Mouse (Mus musculus): Measurements from ENCODE around the gene Ung. TPM values are rescaled to one million over a fixed set of nuclear protein-coding genes. Genes with fewer than 3 reads are reported as not detected.

The Ung gene
- polyA plus RNA-seq, 1 experiment from 2014 or later = 24.1 TPM

DNA sequence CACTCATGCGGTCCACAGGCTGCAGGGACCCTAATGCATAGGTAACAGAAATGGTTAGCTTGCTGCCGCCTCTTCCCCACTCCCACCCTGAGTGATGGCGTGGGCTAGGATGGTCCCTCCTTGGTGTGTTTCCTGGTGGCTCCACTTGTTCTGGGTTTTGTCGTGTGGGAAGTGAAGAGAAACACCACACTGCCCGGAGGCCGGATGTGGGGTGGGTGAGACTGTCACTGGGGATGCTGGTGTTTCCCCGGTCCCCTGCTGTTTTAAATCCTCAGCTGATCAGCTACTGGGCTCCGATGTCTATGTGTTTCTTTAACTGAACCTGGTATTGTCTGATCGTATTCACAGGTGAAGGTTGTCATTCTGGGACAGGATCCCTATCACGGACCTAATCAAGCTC, 5.3 kb downstream of the Ung start:
- no peak overlapping the region for H3K4me2 ChIP-seq (replicated peaks; ENCODE audit: low read depth, low read length)
- H3K9ac ChIP-seq (replicated peaks; ENCODE audit: low read depth, low read length) = no peak overlapping the region
- H3K27ac ChIP-seq (ENCODE audit: low read length) = no peak overlapping the region
- WGBS = 85% methylated on average over 10 of the region's 10 CpGs
- peaks cover 6% of the 10 kb centered on the region; the same call in 1 of the 2 replicates for H3K36me3 ChIP-seq (ENCODE audit: control insufficient read depth, insufficient read depth, low read length)
- no peak overlapping the region for H3K4me3 ChIP-seq (ENCODE audit: low read depth, low read length)
- ATAC-seq (ENCODE audit: insufficient number of reproducible peaks, insufficient read depth, low FRiP score, low read depth) = no peak
- H3K27me3 ChIP-seq (ENCODE audit: control insufficient read depth, insufficient read depth, low read length) = no peaks in the 10 kb centered on the region
- H3K9me3 ChIP-seq (ENCODE audit: control insufficient read depth, low read depth, low read length) = no peaks in the 10 kb centered on the region
- peaks cover 37% of the 10 kb centered on the region for H3K4me1 ChIP-seq (ENCODE audit: control insufficient read depth, insufficient read depth, low read length)

DNA sequence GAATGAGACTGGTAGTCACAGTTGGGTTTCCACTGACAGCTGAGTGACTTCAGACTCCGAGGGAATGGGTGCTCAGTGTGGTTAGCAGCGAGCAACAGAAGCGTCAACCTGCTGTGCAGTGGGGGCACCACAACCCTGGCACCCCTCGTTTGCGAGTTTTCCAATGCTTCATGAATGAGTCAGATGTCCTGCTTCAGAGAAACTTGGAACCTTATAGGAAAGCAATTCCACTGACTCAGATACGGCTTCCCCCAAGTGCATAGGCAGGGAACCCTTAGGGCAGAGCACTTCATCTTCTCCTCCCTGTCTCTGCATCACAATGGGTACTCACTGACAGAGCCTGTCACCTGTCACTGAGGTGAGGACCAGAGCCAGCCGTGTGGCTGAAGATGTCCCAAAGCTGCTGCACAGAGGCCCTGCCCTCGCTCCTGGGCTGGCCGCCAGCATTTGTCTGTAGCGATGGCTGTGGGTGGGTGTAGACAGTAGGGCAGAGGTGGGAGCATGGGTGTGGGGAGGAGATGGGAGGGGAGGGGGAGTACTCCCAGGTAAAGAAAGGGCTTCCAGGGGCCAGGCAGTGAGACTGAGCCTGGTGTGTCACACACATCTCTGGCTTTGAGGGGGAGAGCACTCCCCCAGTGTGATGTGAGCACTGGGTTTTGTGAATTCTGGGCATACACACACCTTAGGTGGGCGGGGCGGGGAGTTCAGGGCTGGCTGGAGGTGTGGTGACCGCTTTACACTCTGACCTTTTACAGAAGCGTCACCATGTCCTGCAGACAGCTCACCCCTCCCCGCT, 7.5 kb downstream of the Ung start:
- Histone ChIP-seq H3K27ac (ENCODE audit: low read length) (peak overlapping the region; percentile 27; the same call in 1 of the 2 replicates), H3K27me3 (ENCODE audit: control insufficient read depth, insufficient read depth, low read length) (no peaks in the 10 kb centered on the region), H3K9me3 (ENCODE audit: control insufficient read depth, low read depth, low read length) (no peaks in the 10 kb centered on the region), H3K9ac (replicated peaks; ENCODE audit: low read depth, low read length) (no peak overlapping the region), H3K4me2 (replicated peaks; ENCODE audit: low read depth, low read length) (no peak overlapping the region), H3K36me3 (ENCODE audit: control insufficient read depth, insufficient read depth, low read length) (peaks cover 6% of the 10 kb centered on the region; the same call in 1 of the 2 replicates), H3K4me1 (ENCODE audit: control insufficient read depth, insufficient read depth, low read length) (peaks cover 26% of the 10 kb centered on the region; the same call in 1 of the 2 replicates), H3K4me3 (ENCODE audit: low read depth, low read length) (no peak overlapping the region)
- WGBS = 77% methylated on average over 15 of the region's 15 CpGs
- peak; percentile 20; the same call in 1 of the 2 replicates for ATAC-seq (ENCODE audit: insufficient number of reproducible peaks, insufficient read depth, low FRiP score, low read depth)

DNA sequence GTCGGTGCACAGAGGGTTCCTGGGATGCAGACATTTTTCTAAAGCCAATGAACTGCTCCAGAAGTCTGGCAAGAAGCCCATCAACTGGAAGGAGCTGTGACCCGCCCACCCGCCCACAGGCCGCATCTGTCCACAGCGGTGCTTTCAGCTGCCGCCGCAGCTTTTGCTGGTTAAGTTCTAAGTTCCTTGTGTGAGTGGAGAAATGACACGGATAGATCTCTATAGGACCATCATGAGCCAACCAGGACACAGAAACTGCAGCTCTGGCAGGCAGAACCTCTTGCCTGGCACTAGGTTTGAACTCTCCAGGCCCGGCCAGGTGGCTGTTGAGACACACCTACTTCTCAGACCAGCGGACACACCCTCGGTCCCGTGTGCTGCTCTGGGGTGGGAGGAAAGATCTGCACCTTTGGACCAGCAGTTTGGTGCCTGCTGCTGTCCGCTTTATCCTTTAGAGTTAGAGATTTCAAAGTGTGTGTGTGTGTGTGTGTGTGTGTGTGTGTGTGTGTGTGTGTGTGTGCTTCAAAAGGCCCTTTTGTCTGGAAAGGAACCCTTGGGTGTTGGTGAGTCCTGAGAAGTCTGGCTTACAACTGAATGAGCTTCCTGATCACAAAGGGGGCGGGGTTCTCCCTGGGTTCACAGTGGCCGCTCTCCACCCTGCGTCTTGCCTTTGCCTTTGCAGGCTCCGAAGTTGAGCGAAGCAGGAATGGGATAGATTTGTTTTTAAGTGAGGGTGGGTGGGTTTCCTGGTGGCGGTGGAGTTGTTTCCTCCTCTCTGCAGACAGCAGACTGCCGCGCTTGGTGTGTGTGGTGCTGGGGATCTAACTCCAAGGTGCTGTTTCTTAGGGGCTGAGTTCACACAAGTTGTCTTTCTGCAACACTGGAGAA, 8.3 kb downstream of the Ung start:
- H3K27me3 ChIP-seq (ENCODE audit: control insufficient read depth, insufficient read depth, low read length) = no peaks in the 10 kb centered on the region
- H3K9ac ChIP-seq (replicated peaks; ENCODE audit: low read depth, low read length) = no peak overlapping the region
- H3K27ac ChIP-seq (ENCODE audit: low read length) = peak overlapping the region; percentile 75; the same call in 1 of the 2 replicates
- 69% methylated on average over 21 of the region's 21 CpGs for WGBS
- peaks cover 6% of the 10 kb centered on the region; the same call in 1 of the 2 replicates for H3K36me3 ChIP-seq (ENCODE audit: control insufficient read depth, insufficient read depth, low read length)
- H3K9me3 ChIP-seq (ENCODE audit: control insufficient read depth, low read depth, low read length) = no peaks in the 10 kb centered on the region
- H3K4me2 ChIP-seq (replicated peaks; ENCODE audit: low read depth, low read length) = no peak overlapping the region
- peaks cover 26% of the 10 kb centered on the region; the same call in 1 of the 2 replicates for H3K4me1 ChIP-seq (ENCODE audit: control insufficient read depth, insufficient read depth, low read length)
- 0 out of 2 replicates have a peak, but pooled peaks have one; percentile 38 for ATAC-seq (ENCODE audit: insufficient number of reproducible peaks, insufficient read depth, low FRiP score, low read depth)
- H3K4me3 ChIP-seq (ENCODE audit: low read depth, low read length) = no peak overlapping the region

DNA sequence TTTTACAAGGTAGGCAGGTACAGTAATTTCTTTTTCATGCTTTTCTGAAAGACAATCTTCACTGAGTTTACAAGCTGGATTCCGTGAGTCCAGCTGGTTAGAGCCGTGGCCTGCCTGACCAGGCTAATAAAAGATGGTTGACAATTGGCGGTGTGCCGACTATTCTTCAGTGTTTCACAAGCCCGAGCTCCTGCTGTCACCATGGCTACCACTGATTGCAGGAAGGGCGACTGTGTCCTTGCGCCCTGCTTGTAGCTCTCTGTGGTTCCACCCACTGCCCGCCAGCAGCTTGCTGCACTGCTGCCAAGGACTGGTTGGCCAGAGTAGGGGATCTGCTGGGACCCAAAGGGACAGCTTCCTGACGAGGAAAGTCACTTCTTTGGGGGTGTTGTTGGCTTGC, 9.0 kb downstream of the Ung start:
- WGBS = 55% methylated on average over 9 of the region's 9 CpGs
- H3K9me3 ChIP-seq (ENCODE audit: control insufficient read depth, low read depth, low read length) = no peaks in the 10 kb centered on the region
- peak; percentile 31; the same call in 1 of the 2 replicates for ATAC-seq (ENCODE audit: insufficient number of reproducible peaks, insufficient read depth, low FRiP score, low read depth)
- peaks cover 6% of the 10 kb centered on the region; the same call in 1 of the 2 replicates for H3K36me3 ChIP-seq (ENCODE audit: control insufficient read depth, insufficient read depth, low read length)
- peaks cover 20% of the 10 kb centered on the region; the same call in 1 of the 2 replicates for H3K4me1 ChIP-seq (ENCODE audit: control insufficient read depth, insufficient read depth, low read length)
- peak overlapping the region; percentile 75; the same call in 1 of the 2 replicates for H3K27ac ChIP-seq (ENCODE audit: low read length)
- no peak overlapping the region for H3K4me2 ChIP-seq (replicated peaks; ENCODE audit: low read depth, low read length)
- H3K27me3 ChIP-seq (ENCODE audit: control insufficient read depth, insufficient read depth, low read length) = no peaks in the 10 kb centered on the region
- no peak overlapping the region for H3K4me3 ChIP-seq (ENCODE audit: low read depth, low read length)
- H3K9ac ChIP-seq (replicated peaks; ENCODE audit: low read depth, low read length) = no peak overlapping the region

DNA sequence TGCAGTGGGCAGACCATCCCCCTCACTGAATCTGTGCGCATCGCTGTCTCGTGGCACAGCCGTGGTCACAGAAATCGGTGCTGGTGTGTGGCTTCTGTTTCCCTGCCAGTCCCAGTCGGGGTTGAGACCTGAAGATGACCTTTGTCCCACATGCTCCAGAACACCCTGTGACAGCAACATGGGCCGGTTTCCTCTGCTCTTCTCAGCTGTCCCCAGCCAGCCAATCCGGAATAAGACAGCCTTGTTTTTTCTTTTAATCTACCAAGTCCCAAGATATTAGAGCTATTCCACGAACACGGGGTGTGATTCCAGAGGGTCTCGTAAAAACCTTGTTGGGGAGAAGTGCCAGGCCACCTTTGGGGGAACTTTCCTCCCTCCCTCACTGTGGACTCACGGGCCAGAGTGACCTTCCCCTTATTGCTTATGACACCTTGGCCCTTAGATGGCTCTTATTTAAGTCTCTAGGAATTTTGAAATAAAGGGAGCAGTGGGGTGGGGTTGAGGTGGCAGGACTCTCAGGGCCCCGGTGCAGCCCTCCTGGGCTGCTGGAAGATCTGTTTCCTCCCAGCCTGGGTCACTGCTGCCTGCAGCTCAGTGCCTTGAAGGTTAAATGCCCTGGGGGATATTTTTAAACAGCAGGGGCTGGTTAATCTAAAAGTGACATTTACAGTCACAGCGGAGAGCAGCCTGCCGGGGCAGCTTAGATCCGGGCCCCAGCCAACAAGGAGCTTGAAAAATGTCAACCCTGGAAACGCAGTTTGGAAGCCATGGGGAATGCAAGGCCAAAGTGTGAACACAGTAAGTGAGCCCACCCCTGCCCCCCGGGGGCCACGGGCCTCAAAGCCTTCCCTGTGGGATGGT, 16.1 kb downstream of the Ung start, which contains the start of gene Acacb:
Gene Acacb (plus strand): TSS at position 508 of the 861 bp plus-strand sequence.
- Histone ChIP-seq H3K27me3 (ENCODE audit: control insufficient read depth, insufficient read depth, low read length) (no peaks in the 10 kb centered on the region), H3K9me3 (ENCODE audit: control insufficient read depth, low read depth, low read length) (0 out of 2 replicates have a peak, but pooled peaks cover 2% of the 10 kb centered on the region), H3K36me3 (ENCODE audit: control insufficient read depth, insufficient read depth, low read length) (no peaks in the 10 kb centered on the region), H3K27ac (ENCODE audit: low read length) (no peak within 1 kb of the TSS), H3K4me2 (replicated peaks; ENCODE audit: low read depth, low read length) (no peak within 1 kb of the TSS), H3K4me3 (ENCODE audit: low read depth, low read length) (no peak within 1 kb of the TSS), H3K4me1 (ENCODE audit: control insufficient read depth, insufficient read depth, low read length) (peaks cover 15% of the 10 kb centered on the region; the same call in 1 of the 2 replicates), H3K9ac (replicated peaks; ENCODE audit: low read depth, low read length) (no peak within 1 kb of the TSS)
- 34% methylated on average over 19 of the region's 19 CpGs for WGBS
- ATAC-seq (ENCODE audit: insufficient number of reproducible peaks, insufficient read depth, low FRiP score, low read depth) = no peak

DNA sequence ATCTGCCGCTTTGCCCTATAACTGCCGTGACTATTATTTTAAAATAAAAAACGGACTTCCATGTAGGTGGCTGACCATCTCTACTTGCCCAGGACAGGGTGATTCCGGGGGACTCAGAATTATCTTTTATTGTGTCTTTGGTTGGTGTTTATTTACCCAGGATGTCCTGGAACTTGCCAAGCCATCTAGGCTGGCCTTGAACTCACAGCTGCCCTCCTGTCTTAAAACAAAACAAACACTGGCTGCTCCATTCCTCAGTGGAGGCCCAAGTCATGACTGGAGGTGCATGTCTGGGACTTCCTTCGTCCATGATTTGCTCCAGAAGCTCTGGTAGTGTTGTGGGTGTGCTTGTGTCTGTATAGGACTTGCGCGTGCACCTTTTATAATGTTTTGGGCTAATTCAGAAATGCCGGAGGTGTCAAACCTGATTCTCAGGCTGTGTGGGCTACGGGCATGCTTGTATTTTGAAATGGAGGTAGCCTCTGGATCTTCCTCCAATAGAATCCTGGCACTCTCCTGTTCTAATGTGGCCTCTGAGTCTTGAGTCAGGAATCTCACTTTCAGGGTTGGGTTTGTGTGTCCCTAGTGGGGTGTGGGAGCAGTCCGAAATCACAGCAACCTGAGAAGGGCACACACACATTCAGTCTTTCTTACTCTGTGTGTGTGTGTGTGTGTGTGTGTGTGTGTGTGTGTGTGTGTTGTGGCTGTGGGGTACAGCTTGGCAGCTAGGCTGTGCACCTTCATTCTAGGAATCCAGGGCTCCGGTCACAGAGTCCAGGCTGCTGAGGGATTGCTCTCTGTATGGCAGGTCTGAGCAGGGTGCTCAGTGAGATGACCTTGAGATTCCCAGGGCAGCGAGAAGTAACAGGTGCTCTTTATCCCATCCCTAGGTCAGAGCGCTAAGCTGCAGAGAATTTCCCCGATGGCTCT, 17.1 kb downstream of the Ung start:
- 0 out of 2 replicates have a peak, but pooled peaks cover 2% of the 10 kb centered on the region for H3K9me3 ChIP-seq (ENCODE audit: control insufficient read depth, low read depth, low read length)
- H3K36me3 ChIP-seq (ENCODE audit: control insufficient read depth, insufficient read depth, low read length) = no peaks in the 10 kb centered on the region
- H3K4me1 ChIP-seq (ENCODE audit: control insufficient read depth, insufficient read depth, low read length) = peaks cover 15% of the 10 kb centered on the region; the same call in 1 of the 2 replicates
- H3K4me2 ChIP-seq (replicated peaks; ENCODE audit: low read depth, low read length) = no peak overlapping the region
- no peak overlapping the region for H3K27ac ChIP-seq (ENCODE audit: low read length)
- 76% methylated on average over 14 of the region's 14 CpGs for WGBS
- no peak overlapping the region for H3K4me3 ChIP-seq (ENCODE audit: low read depth, low read length)
- no peak overlapping the region for H3K9ac ChIP-seq (replicated peaks; ENCODE audit: low read depth, low read length)
- no peak for ATAC-seq (ENCODE audit: insufficient number of reproducible peaks, insufficient read depth, low FRiP score, low read depth)
- no peaks in the 10 kb centered on the region for H3K27me3 ChIP-seq (ENCODE audit: control insufficient read depth, insufficient read depth, low read length)

DNA sequence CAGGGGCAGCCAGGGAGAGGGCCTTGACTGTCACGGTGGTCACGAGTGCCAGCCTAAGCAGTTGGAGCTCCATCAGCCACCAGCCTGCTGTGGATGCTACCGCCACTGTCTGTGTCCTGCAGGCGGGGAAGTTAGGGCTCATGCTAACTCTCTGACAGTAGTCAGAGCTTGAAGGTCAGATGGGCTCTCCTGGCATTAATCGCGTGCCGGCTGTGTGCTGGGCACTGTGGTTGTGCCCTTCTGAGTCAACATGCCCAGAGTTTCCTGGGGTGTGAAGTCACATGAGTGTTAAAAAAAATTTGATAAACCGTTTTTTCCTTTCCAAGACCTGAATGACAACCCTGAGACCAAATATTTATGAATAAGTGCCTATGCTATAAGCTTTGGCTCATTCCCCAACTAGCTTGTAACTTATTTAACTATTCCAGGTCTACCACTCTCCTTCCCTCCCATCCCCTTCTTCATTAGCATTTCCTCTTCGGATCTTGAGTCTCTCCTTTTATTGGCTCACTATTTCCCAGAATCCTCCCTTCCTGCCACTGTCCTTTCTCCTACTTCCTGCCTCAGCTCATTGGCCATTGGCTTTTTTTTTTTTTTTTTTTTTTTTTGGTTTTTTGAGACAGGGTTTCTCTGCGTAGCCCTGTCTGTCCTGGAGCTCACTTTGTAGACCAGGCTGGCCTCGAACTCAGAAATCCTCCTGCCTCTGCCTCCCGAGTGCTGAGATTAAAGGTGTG, 22.3 kb downstream of the Ung start:
- ATAC-seq (ENCODE audit: insufficient number of reproducible peaks, insufficient read depth, low FRiP score, low read depth) = no peak
- WGBS = 80% methylated on average over 12 of the region's 12 CpGs
- Histone ChIP-seq H3K9me3 (ENCODE audit: control insufficient read depth, low read depth, low read length) (0 out of 2 replicates have a peak, but pooled peaks cover 2% of the 10 kb centered on the region), H3K4me2 (replicated peaks; ENCODE audit: low read depth, low read length) (no peak overlapping the region), H3K4me1 (ENCODE audit: control insufficient read depth, insufficient read depth, low read length) (no peaks in the 10 kb centered on the region), H3K27ac (ENCODE audit: low read length) (no peak overlapping the region), H3K4me3 (ENCODE audit: low read depth, low read length) (no peak overlapping the region), H3K27me3 (ENCODE audit: control insufficient read depth, insufficient read depth, low read length) (no peaks in the 10 kb centered on the region), H3K36me3 (ENCODE audit: control insufficient read depth, insufficient read depth, low read length) (no peaks in the 10 kb centered on the region), H3K9ac (replicated peaks; ENCODE audit: low read depth, low read length) (no peak overlapping the region)

Data from stomach, embryonic 14.5 days (tissue).